ENCODE assay signal across 8 mouse cellular contexts in the genomic region with DNA sequence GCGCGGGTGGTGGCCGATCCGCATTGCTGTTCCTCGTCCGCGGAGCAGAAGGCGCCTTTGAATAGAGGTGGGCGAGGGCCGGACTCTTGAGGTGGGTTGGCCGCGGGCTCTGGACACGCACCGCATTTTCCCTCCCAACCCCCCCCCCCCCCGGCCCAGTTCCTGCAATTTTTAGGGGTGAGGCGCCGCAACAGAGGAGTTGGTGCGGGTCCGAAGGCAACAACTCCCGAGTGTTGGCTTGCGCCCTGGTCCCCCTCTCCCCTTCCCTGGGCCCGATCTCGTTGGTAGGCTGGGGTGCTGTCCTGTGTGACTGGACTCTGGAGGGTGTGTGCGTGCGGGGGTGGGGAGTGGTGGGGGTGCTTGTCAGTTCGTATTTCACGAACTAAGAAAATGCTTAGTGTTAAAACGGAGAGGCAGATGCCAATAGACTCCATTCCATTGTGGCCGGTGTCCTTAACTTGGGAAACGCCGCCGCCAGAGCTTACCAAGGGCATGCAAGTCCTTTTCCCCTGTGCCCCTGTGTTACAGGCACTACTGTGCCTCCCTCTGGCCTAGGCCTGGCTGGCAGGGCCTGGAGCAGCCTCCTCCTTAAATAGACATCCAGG. TPM values are rescaled to one million over a fixed set of nuclear protein-coding genes. Genes with fewer than 3 reads are reported as not detected.
A peak's percentile ranks its signal among the peaks of the same experiment; 100 is the strongest.
DNase-seq lines count a peak whose midpoint lies in the region; ATAC-seq and TF ChIP-seq lines count a peak whose summit lies in the region.

No protein-coding gene starts in this region.

- TF ChIP-seq CTCF in liver, embryonic 14.5 days (IDR thresholded peaks at IDR 0.05; ENCODE audit: low read depth): no peak

- peak overlapping the region; percentile 62 to 75 for H3K4me3 ChIP-seq in liver, embryonic 14.5 days (ENCODE audit: insufficient read depth in 1 of 2, low read depth in 2 of 2, low read length in 2 of 2)
- peak overlapping the region; percentile 99 for H3K4me3 ChIP-seq in neural tube, embryonic 13.5 days

- 4% methylated on average over 32 of the region's 32 CpGs for WGBS in liver, embryonic 14.5 days (ENCODE audit: insufficient replicate concordance)
- under 1% methylated on average over 32 of the region's 32 CpGs for WGBS in neural tube, embryonic 13.5 days

- H3K4me2 ChIP-seq in liver, embryonic 14.5 days (ENCODE audit: low read depth): peak overlapping the region; percentile 83
- H3K4me2 ChIP-seq in neural tube, embryonic 13.5 days: peak overlapping the region; percentile 84

- no peaks in the 10 kb centered on the region for H3K9me3 ChIP-seq in liver, embryonic 14.5 days (ENCODE audit: control insufficient read depth, low read length)
- no peaks in the 10 kb centered on the region for H3K9me3 ChIP-seq in neural tube, embryonic 13.5 days

- no peaks in the 10 kb centered on the region for H3K27me3 ChIP-seq in liver, embryonic 14.5 days (ENCODE audit: control insufficient read depth, insufficient read depth, low read length)
- no peaks in the 10 kb centered on the region for H3K27me3 ChIP-seq in neural tube, embryonic 13.5 days

- peak; percentile 58 for DNase-seq in 3134 (ENCODE audit: extremely low read depth, insufficient read length, low spot score)
- DNase-seq in T-cell, adult 2 months (ENCODE audit: low spot score): peak; percentile 28
- peak; percentile 77 for DNase-seq in embryo, embryonic 11 days
- DNase-seq in heart, adult 18-20 months: peak; percentile 69 to 71
- peak; percentile 68 for DNase-seq in kidney, adult 18-20 months
- DNase-seq in liver, embryonic 14.5 days (ENCODE audit: low read depth in 3 of 3, low spot score in 3 of 3): no peak
- peak; percentile 42 for DNase-seq in thymus, postnatal 14 days

- H3K9ac ChIP-seq in liver, embryonic 14.5 days (replicated peaks): peak overlapping the region; percentile 83
- peak overlapping the region; percentile 99 for H3K9ac ChIP-seq in neural tube, embryonic 13.5 days

- no peak overlapping the region; the same call in 1 of the 2 replicates for H3K27ac ChIP-seq in liver, embryonic 14.5 days
- peak overlapping the region; percentile 98 for H3K27ac ChIP-seq in neural tube, embryonic 13.5 days (replicated peaks)

- no peak for TF ChIP-seq EP300 in liver, embryonic 14.5 days (IDR thresholded peaks at IDR 0.05; ENCODE audit: low read depth)

- H3K4me1 ChIP-seq in liver, embryonic 14.5 days (replicated peaks; ENCODE audit: control insufficient read depth in 2 of 2, insufficient read depth in 2 of 2, low read length in 1 of 2): peaks cover 5 to 14% of the 10 kb centered on the region in 2 experiments; a peak in 2 of 4 replicates
- H3K4me1 ChIP-seq in neural tube, embryonic 13.5 days (replicated peaks): peaks cover 43% of the 10 kb centered on the region

- H3K36me3 ChIP-seq in liver, embryonic 14.5 days (replicated peaks; ENCODE audit: control insufficient read depth, insufficient read depth, low read depth): no peaks in the 10 kb centered on the region; the same call in none of the 2 replicates
- H3K36me3 ChIP-seq in neural tube, embryonic 13.5 days: peaks cover 4% of the 10 kb centered on the region; the same call in 1 of the 2 replicates

- no peak for ATAC-seq in liver, embryonic 14.5 days (ENCODE audit: insufficient read depth)
- ATAC-seq in neural tube, embryonic 13.5 days (ENCODE audit: low read depth): peak; percentile 43; the same call in 1 of the 2 replicates

RNA-seq across cellular contexts. Expression of a gene that starts 1.9 kb away (rescaled TPM):
- total RNA-seq in heart, adult 18-20 months (2021): 100 to 1,000 TPM; 137 to 154 TPM
- polyA plus RNA-seq in liver, embryonic 14.5 days (2012; rRNA removed): 24.1 and 24.6 TPM in 2 replicates
- 19.3 and 20.5 TPM in 2 replicates for polyA plus RNA-seq in liver, embryonic 14.5 days (2014; fragmentation: Nextera tagmentation; extraction: Ambion mirVana)
- polyA plus RNA-seq in neural tube, embryonic 13.5 days (2015; fragmentation: Nextera tagmentation; extraction: Ambion mirVana): 83.7 and 89.1 TPM in 2 replicates

RNA-seq across cellular contexts. Expression of a gene that starts 52.7 kb away (rescaled TPM):
- 10 to 100 TPM; 26.5 to 28.9 TPM for total RNA-seq in heart, adult 18-20 months (2021)
- 9.7 and 12.5 TPM in 2 replicates for polyA plus RNA-seq in liver, embryonic 14.5 days (2012; rRNA removed)
- 22.7 and 22.9 TPM in 2 replicates for polyA plus RNA-seq in liver, embryonic 14.5 days (2014; fragmentation: Nextera tagmentation; extraction: Ambion mirVana)
- polyA plus RNA-seq in neural tube, embryonic 13.5 days (2015; fragmentation: Nextera tagmentation; extraction: Ambion mirVana): 46.1 and 47.3 TPM in 2 replicates

RNA-seq across cellular contexts. Expression of a gene that starts 52.7 kb away (rescaled TPM):
- total RNA-seq in heart, adult 18-20 months (2021): 10 to 100 TPM; 25.4 to 27.5 TPM
- 1.6 and 1.7 TPM in 2 replicates for polyA plus RNA-seq in liver, embryonic 14.5 days (2012; rRNA removed)
- 2.2 and 2.6 TPM in 2 replicates for polyA plus RNA-seq in liver, embryonic 14.5 days (2014; fragmentation: Nextera tagmentation; extraction: Ambion mirVana)
- polyA plus RNA-seq in neural tube, embryonic 13.5 days (2015; fragmentation: Nextera tagmentation; extraction: Ambion mirVana): 1.3 and 1.6 TPM in 2 replicates

Comparison
In these comparisons a context has a peak if more than half of its experiments do, and no peak if none do; other contexts are left out.
1. DNase-seq: peak in 3134 (single experiment), T-cell, adult 2 months (single experiment), embryo, embryonic 11 days (single experiment), heart, adult 18-20 months (2 of 2), kidney, adult 18-20 months (single experiment) and thymus, postnatal 14 days (single experiment); none in liver, embryonic 14.5 days (0 of 3).